Mouse (Mus musculus) stomach, embryonic 14.5 days (tissue): Measurements from ENCODE around the gene F2r. TPM values are rescaled to one million over a fixed set of nuclear protein-coding genes. Genes with fewer than 3 reads are reported as not detected.

Source experiments
- ATAC-seq: fragments of 200-750 bp; cut with Nextera tagmentation; 2 replicates; pipeline ENCODE4 v1.8.0; 2017; ENCODE audit warnings: low read depth, moderate TSS enrichment; ENCODE audit not compliant: insufficient number of reproducible peaks, insufficient read depth, low FRiP score
- H3K27ac ChIP-seq: fragments of 300-500 bp; sonication (generic); 2 replicates; pipeline ENCODE4 v1.5.1; 2014; ENCODE audit warnings: mild to moderate bottlenecking, low read length, moderate library complexity, mixed read lengths
- H3K27me3 ChIP-seq: fragments of 300-500 bp; sonication (generic); 2 replicates; pipeline ENCODE4 v1.6.1; 2014; ENCODE audit warnings: low read length, control low read depth, mixed read lengths; ENCODE audit not compliant: control insufficient read depth, insufficient read depth
- H3K36me3 ChIP-seq: fragments of 300-500 bp; sonication (generic); 2 replicates; pipeline ENCODE4 v1.6.1; 2014; ENCODE audit warnings: mild to moderate bottlenecking, control low read depth, low read length, moderate library complexity, mixed read lengths; ENCODE audit not compliant: control insufficient read depth, insufficient read depth
- H3K4me1 ChIP-seq: fragments of 300-500 bp; sonication (generic); 2 replicates; pipeline ENCODE4 v1.6.1; 2014; ENCODE audit warnings: low read length, control low read depth, mixed read lengths; ENCODE audit not compliant: control insufficient read depth, insufficient read depth
- H3K4me2 ChIP-seq: fragments of 300-500 bp; sonication (generic); replicated peaks from 2 replicates; pipeline ENCODE4 v1.6.1; 2014; ENCODE audit warnings: low read depth, low read length, control low read depth
- H3K4me3 ChIP-seq: fragments of 300-500 bp; sonication (generic); 2 replicates; pipeline ENCODE4 v1.5.1; 2014; ENCODE audit warnings: low read depth, low read length, control low read depth
- H3K9ac ChIP-seq: fragments of 300-500 bp; sonication (generic); replicated peaks from 2 replicates; pipeline ENCODE4 v1.6.1; 2014; ENCODE audit warnings: low read depth, mild to moderate bottlenecking, control low read depth, low read length, moderate library complexity, mixed read lengths
- H3K9me3 ChIP-seq: fragments of 300-500 bp; sonication (generic); 2 replicates; pipeline ENCODE4 v1.6.1; 2016; ENCODE audit warnings: low read depth, low read length, control low read depth; ENCODE audit not compliant: control insufficient read depth
- WGBS: fragments of 180-500 bp; shearing (Covaris S2); extraction: QIAGEN DNeasy Blood & Tissue Kit; methylation state at CpG from one replicate; pipeline ENCODE4 v1.1.7; 2014; 5-methylcytosine and 5-hydroxymethylcytosine counted together
- polyA plus RNA-seq: library from polyadenylated mRNA; unstranded; fragments of >200 nt; fragmentation: Nextera tagmentation; extraction: Ambion mirVana; gene quantifications from 2 replicates; pipeline ENCODE4 v1.2.1, GENCODE M21; 2014

The F2r gene
- polyA plus RNA-seq, 1 experiment from 2014 or later: 74.0 TPM

GRCm38 (mm10) chr13:95583237-95584189 is 34.8 kb downstream of the F2r start:
- H3K4me3 ChIP-seq: no peak overlapping the region
- no peaks in the 10 kb centered on the region for H3K27me3 ChIP-seq
- H3K9ac ChIP-seq: no peak overlapping the region
- 65% methylated on average over 19 of the region's 19 CpGs for whole genome bisulfite sequencing
- ATAC-seq: no peak
- no peak overlapping the region for H3K27ac ChIP-seq
- no peaks in the 10 kb centered on the region for H3K36me3 ChIP-seq
- H3K9me3 ChIP-seq: no peaks in the 10 kb centered on the region
- no peak overlapping the region for H3K4me2 ChIP-seq
- no peaks in the 10 kb centered on the region for H3K4me1 ChIP-seq

DNA sequence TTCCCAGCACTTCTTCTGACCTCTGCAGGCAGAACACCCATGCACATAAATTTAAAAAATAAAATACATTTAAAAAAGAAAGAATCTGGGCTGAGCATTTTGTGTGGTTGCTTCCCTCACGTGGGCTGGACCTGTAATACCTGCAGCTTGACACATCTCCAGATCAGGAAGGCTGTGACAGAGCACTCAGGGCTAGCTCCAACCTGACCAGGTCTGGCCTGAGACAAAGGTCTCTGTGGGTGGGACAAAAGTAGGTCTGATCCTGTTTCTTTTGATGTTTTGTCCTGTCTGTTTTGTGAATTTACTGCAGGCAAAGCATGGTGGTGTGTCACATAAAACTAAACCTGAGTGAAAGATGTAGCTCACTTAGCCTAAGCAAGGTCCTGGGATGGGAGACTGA is 36.4 kb downstream of the F2r start:
- Histone ChIP-seq H3K4me2 (no peak overlapping the region), H3K36me3 (no peaks in the 10 kb centered on the region), H3K27me3 (no peaks in the 10 kb centered on the region), H3K9ac (no peak overlapping the region), H3K9me3 (no peaks in the 10 kb centered on the region), H3K27ac (no peak overlapping the region), H3K4me1 (no peaks in the 10 kb centered on the region), H3K4me3 (no peak overlapping the region)
- no peak for ATAC-seq
- WGBS: 57% methylated on average over 1 of the region's 1 CpGs

GRCm38 (mm10) chr13:95578016-95578697 is 40.1 kb downstream of the F2r start:
- H3K4me1 ChIP-seq: no peaks in the 10 kb centered on the region
- ATAC-seq: no peak
- no peak overlapping the region for H3K4me2 ChIP-seq
- H3K36me3 ChIP-seq: no peaks in the 10 kb centered on the region
- 85% methylated on average over 5 of the region's 5 CpGs for WGBS
- no peaks in the 10 kb centered on the region for H3K27me3 ChIP-seq
- H3K9me3 ChIP-seq: no peaks in the 10 kb centered on the region
- H3K4me3 ChIP-seq: no peak overlapping the region
- H3K9ac ChIP-seq: no peak overlapping the region
- H3K27ac ChIP-seq: no peak overlapping the region

- H3K27ac ChIP-seq: no peak overlapping the region
- no peaks in the 10 kb centered on the region for H3K4me1 ChIP-seq
- no peaks in the 10 kb centered on the region for H3K9me3 ChIP-seq
- no peak overlapping the region for H3K4me2 ChIP-seq
- no peak overlapping the region for H3K4me3 ChIP-seq
- H3K9ac ChIP-seq: no peak overlapping the region
- no peaks in the 10 kb centered on the region for H3K27me3 ChIP-seq
- WGBS: 98% methylated on average over 4 of the region's 4 CpGs
- no peak for ATAC-seq
- H3K36me3 ChIP-seq: no peaks in the 10 kb centered on the region
These were observed 47.4 kb downstream of the F2r start for GRCm38 (mm10) chr13:95570877-95571276.

GRCm38 (mm10) chr13:95569326-95569725 is 49.0 kb downstream of the F2r start:
- Histone ChIP-seq H3K4me2 (no peak overlapping the region), H3K4me3 (no peak overlapping the region), H3K9ac (no peak overlapping the region), H3K36me3 (no peaks in the 10 kb centered on the region), H3K4me1 (no peaks in the 10 kb centered on the region), H3K27me3 (no peaks in the 10 kb centered on the region), H3K27ac (no peak overlapping the region), H3K9me3 (no peaks in the 10 kb centered on the region)
- ATAC-seq: no peak

DNA sequence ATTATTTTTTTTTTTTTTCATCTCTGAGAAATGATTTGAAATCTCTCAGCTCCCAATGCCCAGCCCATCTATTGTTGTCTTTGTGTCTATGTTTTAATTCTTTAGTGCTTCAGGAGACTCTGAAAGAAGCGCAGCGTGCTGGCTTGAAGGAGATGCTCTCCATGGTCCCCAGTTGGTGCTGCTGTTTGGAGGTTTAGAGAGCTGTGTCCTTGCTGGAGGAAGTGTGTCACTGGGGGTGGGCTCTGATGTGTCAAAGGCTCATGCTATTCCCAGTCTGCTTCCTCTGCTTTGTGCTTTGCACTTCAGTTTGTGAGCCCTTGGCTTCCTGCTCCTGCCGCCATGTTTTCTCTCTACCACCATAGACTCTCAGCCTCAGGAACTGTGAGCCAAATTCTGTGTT is 50.0 kb downstream of the F2r start:
- no peak overlapping the region for H3K27ac ChIP-seq
- 98% methylated on average over 3 of the region's 3 CpGs for WGBS
- no peaks in the 10 kb centered on the region for H3K4me1 ChIP-seq
- H3K4me2 ChIP-seq: no peak overlapping the region
- no peaks in the 10 kb centered on the region for H3K36me3 ChIP-seq
- no peak for ATAC-seq
- no peaks in the 10 kb centered on the region for H3K27me3 ChIP-seq
- H3K9me3 ChIP-seq: no peaks in the 10 kb centered on the region
- H3K9ac ChIP-seq: no peak overlapping the region
- H3K4me3 ChIP-seq: no peak overlapping the region

DNA sequence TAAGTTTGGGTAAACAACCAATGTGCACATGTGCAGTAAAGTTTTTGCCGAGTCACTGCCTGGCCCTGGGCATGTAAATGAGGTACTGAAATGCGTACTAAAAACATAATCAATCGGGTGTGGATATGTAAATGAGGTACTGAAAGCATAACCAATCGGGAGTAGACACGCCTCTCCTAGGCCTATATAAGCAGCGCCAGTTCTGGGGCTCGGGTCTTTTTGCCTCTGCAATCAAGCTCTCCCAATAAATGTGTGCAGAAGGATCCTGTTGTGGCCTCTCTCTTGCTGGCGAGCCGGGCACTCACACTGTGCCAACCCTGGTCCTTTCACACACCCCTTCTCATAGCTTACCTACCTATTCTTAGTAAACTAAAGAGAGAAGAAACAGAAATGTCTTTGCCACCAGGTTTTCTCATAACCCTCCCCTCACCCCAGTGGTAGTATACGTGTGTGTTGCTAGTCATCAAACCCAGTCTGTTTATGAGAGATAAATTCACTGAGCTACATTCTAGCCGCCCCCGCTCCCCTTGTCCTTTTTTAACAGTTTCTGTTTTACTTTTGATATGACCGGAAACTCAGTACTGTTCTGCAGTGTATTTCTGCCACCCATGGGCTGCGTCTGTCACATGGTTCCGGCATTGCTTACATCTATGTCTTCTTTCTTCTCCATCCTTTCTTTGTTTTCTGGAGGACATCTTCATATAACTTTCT is 51.3 kb downstream of the F2r start:
- no peak overlapping the region for H3K9ac ChIP-seq
- no peak overlapping the region for H3K4me2 ChIP-seq
- no peaks in the 10 kb centered on the region for H3K27me3 ChIP-seq
- no peaks in the 10 kb centered on the region for H3K9me3 ChIP-seq
- no peak overlapping the region for H3K4me3 ChIP-seq
- WGBS: 96% methylated on average over 15 of the region's 15 CpGs
- ATAC-seq: no peak
- no peak overlapping the region for H3K27ac ChIP-seq
- H3K36me3 ChIP-seq: no peaks in the 10 kb centered on the region
- H3K4me1 ChIP-seq: no peaks in the 10 kb centered on the region

DNA sequence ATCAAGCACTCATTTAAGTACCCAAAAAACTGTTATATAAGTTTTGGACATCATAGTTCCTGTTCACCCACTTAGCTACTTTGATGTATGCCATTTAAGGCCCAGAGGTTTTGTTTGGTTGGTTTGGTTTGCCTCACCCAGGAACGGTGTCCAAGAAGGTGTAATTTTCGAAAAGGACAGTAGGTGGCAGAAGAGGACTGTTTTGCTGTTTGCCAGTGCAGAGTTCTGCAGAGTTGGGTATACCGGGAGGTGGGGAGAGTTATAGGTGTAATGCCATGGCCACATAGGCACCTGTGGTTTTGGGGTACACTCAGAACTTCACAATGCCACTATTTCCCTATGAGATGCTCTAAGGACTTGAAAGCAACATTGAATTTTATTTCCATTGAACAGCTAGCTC is 54.6 kb downstream of the F2r start:
- Histone ChIP-seq H3K4me1 (no peaks in the 10 kb centered on the region), H3K9ac (no peak overlapping the region), H3K4me2 (no peak overlapping the region), H3K27me3 (no peaks in the 10 kb centered on the region), H3K4me3 (no peak overlapping the region), H3K36me3 (no peaks in the 10 kb centered on the region), H3K9me3 (no peaks in the 10 kb centered on the region), H3K27ac (no peak overlapping the region)
- peak; percentile 58; the same call in 1 of the 2 replicates for ATAC-seq
- WGBS: 3% methylated on average over 3 of the region's 3 CpGs
